Mouse (Mus musculus) WW6 (cell line): ENCODE results near the gene Tbc1d2b.

Source experiments
- DNase-seq: peaks from one replicate; pipeline ENCODE4 v3.0.0-alpha.2; 2013; ENCODE audit warnings: low read depth, low spot score

The Tbc1d2b gene

GRCm38 (mm10) chr9:90242855-90243254 lies 27.7 kb downstream of the Tbc1d2b start:
- DNase-seq, result no peak

- no peak for DNase-seq
Measured at GRCm38 (mm10) chr9:90242291-90242690, 28.3 kb downstream of the Tbc1d2b start.

GRCm38 (mm10) chr9:90241618-90242017 lies 29.0 kb downstream of the Tbc1d2b start:
- no peak for DNase-seq

- no peak for DNase-seq
Measured at GRCm38 (mm10) chr9:90241041-90241440, 29.6 kb downstream of the Tbc1d2b start.

- DNase-seq, result no peak
Measured at GRCm38 (mm10) chr9:90240560-90240959, 30.0 kb downstream of the Tbc1d2b start.

- no peak for DNase-seq
Measured at GRCm38 (mm10) chr9:90237232-90238062, 33.2 kb downstream of the Tbc1d2b start.

- no peak for DNase-seq
Measured at GRCm38 (mm10) chr9:90236817-90237216, 33.8 kb downstream of the Tbc1d2b start.

- DNase-seq, result no peak
Measured at GRCm38 (mm10) chr9:90235258-90235882, 35.2 kb downstream of the Tbc1d2b start.

GRCm38 (mm10) chr9:90234786-90235185 lies 35.8 kb downstream of the Tbc1d2b start:
- DNase-seq, result no peak

GRCm38 (mm10) chr9:90233906-90234419 lies 36.6 kb downstream of the Tbc1d2b start:
- no peak for DNase-seq

- DNase-seq, result no peak
Measured at GRCm38 (mm10) chr9:90232781-90233690, 37.6 kb downstream of the Tbc1d2b start.

- no peak for DNase-seq
Measured at GRCm38 (mm10) chr9:90227171-90227570, 43.4 kb downstream of the Tbc1d2b start.

- no peak for DNase-seq
Measured at GRCm38 (mm10) chr9:90226742-90227096, 43.9 kb downstream of the Tbc1d2b start.

- no peak for DNase-seq
Measured at GRCm38 (mm10) chr9:90226081-90226741, 44.4 kb downstream of the Tbc1d2b start.

GRCm38 (mm10) chr9:90222275-90222674 lies 48.3 kb downstream of the Tbc1d2b start:
- DNase-seq, result no peak

GRCm38 (mm10) chr9:90217501-90217900 lies 53.1 kb downstream of the Tbc1d2b start:
- no peak for DNase-seq

- no peak for DNase-seq
Measured at GRCm38 (mm10) chr9:90216259-90217001, 54.2 kb downstream of the Tbc1d2b start.

- no peak for DNase-seq
Measured at GRCm38 (mm10) chr9:90213127-90213526, 57.5 kb downstream of the Tbc1d2b start.

GRCm38 (mm10) chr9:90208655-90209054 lies 61.9 kb downstream of the Tbc1d2b start:
- no peak for DNase-seq

GRCm38 (mm10) chr9:90207808-90208207 lies 62.8 kb downstream of the Tbc1d2b start:
- DNase-seq, result no peak

GRCm38 (mm10) chr9:90206500-90206899 lies 64.1 kb downstream of the Tbc1d2b start:
- DNase-seq, result peak; percentile 47
